Mouse (Mus musculus): ENCODE measurements at regions not wholly inside any gene's neighbourhood (a gene's known extent, or its start where the extent isn't known, plus 50 kb on each side); places are given as distances from the start of the nearest gene placed in this dataset.

DNA sequence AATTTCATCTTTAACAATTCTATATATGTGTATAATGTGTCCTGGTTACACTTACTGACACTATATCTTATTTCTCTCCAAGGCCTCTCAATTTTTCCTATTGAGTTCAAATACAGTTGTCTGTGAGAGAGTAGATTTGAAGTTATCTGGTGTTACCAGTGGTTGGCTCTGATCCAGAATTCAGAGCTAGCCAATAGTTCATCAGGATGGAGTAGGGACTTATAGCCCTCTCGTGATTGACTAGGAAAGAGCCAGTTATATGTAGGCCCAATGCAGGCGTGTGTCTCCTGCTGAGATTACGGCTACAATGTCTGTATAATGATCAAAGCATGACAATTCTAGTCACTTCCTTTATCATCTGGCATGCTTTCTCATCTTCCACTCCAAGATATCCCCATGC, 1241.0 kb upstream of the Zeb2 start:
- no peak for DNase-seq

DNA sequence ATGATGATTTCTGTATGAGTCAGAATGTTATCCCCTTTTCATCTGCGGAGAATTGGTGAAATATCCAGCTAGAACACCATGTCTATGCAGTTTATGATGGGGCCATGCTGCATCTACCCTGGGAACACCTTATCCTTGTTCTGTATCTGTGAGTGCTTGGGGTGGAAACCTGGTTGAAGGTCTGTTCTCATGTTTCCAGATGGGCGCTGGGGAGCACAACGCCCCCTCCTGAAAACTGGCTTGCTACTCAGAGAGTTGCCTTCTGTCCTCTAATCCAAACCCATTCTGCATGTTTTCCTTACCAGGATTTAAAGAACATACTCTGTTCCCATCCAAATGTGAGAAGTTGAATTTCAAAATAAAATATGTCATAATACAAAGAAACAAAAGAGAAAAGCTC, 1239.5 kb upstream of the Zeb2 start:
- DNase-seq: no peak

DNA sequence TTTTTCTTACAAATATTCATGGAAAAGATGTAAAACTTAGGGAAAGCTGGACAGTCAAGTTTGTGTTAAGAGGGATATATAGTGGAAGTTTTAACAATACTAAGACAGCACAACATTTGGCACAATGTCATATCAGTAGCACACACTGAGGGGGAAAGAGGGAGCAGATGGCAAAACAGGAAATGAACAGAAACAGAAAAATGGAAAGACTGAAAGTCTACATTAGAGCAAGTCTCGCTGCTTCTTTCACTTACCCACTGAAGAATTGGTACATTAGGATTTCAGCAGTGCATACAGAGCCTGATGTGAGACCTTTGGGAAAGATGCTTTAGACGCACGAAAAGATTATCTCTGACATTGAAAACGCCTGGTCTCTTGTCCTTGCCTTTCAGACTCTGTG, 1223.5 kb upstream of the Zeb2 start:
- no peak for DNase-seq

DNA sequence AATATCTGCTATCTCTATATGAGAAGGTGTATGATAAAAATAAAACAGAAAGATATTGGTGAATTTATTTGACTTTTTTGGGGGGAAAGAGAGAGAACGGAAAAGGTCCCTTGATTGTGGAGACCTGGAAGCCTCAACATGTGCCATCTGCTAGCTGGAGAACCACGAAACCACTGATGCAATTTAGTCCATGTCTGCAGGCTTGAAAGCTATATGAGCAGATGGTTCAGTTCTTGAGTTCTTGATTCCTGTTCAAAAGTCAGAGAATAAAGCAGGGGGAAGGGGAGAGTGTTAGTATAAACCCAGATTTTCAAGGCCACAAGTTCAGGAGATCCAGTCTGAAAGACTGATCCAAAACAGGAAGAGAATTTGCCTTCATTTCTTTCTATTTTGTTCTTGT, 1199.5 kb upstream of the Zeb2 start:
- DNase-seq: no peak

DNA sequence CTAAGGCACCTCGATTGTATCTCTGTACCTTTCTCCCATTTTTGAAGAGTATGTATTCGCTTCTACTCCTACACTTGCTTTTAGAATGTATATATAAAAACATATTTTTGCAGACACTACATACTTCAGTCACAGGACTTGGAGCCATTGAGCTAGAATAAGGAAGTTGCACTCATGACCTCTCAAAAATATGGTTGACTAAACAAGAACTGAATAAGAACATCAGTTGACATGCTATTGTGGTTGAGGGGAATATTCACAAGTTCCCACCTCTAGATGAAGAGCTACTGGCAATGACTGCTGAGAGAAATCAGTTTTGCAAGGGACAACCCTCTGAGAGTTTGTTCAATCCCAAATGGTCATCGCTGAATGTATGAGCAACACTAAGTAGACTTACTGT, 1198.0 kb upstream of the Zeb2 start:
- no peak for DNase-seq

DNA sequence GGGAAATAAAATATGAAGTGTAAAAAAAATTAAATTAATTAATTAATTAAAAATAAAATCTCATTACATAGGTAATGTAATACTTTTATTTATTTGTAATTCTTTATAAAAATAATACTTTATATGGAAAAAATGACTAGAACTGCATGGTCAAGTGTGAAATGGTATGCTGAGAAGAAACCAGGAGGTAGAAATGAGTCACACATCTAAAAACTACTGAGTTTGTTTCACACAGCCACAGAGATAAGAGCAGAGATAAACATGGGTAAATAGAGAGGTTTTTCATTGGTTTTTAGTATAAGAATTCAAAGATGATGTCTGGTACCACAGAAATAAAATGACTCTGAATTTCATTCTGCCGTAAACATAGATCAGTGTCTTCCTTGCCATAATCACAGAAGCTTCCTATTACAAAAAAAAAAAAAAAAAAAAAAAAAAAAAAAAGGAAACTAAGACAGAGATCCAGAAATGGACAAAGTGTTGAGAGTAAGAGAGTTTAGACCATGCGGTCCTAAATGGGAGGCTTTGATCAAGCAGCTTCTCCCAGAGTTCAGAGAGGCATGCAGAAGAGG, 1190.5 kb upstream of the Zeb2 start:
- DNase-seq: no peak

DNA sequence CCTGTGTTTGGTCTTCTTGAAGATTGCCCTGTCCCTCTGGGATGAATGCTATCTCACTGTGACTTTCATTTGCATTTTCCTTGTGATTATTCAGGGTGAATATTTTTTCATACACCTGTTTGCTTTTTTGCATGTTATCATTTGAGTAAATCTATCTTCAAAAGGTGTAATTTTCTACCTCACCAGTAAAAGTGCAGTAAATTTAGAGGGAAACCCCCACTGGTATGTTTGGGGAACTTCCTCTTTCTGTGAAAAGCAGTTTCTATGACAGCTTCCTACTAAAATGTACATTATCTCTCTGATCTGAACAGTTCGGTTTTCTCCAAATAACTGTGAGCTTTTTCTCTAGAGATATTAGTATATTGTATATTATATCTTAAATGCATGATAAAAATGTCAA, 1185.4 kb upstream of the Zeb2 start:
- no peak for DNase-seq

DNA sequence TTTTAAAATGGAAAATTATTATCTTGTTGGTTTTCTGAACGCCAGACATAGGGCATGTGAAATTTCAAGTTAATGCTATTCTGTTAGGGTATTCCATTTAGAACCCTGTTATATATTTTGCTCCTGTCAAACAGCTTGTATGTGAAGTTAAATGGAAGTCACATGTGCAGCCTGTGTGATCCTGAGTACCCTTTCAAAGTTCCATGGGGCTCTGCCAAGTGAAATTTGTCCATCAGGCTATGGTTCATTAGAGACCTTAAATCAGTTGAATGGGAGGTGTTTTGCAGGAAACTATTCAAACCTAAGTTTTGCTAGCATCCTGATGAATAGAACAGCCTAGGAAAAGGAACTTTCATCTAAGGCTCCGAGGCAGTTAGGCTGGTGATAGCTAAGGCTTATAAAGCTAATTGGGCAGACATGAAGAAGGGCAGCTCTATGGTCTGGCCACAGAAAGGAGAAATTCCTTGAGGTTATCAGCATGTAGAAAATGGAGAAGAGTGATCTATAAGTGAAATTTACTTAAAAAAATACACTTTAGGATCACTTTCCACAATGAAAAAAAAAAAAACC, 1180.2 kb upstream of the Zeb2 start:
- DNase-seq: no peak

DNA sequence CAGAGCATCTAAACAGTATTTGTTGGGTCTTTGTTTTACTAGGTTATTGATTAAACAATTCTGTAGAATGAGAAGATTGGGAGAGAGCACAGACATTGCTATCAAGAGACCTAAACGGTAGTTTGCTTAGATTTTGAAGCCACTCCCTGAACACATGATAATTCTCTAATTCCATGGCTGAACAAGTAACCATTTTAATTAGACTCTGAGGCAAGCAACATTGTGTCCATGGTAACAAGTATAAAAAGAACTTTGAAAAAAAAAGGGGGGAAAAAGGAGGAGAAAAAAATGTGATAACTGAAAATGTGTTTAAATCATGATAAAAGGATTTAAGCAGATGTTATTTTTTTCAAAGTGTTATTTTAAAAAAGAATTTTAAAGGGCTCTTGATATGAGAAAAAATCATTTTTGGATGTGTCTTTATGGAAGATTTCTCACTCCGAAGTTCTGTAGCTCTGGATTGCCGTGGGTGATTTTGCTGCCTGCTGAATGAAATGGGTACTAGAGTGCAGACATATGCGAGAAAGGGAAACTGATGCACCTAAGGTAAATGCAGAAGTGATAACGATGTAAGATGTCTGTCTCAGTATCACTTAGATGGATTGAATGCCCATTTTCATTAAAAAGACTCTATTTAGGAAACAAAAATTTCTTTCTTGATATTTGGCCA, 1166.9 kb upstream of the Zeb2 start:
- DNase-seq: no peak

DNA sequence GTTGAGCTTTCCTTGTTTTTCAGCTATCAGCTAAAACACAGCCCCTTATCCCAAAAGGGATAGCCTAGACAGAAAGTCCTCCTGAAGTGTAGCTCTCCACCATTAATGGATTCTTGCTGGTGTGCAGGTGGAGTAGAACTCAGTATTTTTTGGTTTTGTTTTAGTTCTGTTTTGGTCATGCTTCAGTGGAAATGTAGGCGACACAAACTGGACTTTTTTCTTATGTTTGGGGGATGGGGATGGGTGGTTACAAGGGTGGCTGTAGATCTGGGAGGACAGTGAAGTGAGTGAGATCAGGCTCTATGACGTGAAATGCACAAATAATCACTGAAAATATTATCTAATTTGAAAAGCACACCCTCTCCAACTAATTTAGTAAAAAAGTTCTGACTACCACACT, 1163.6 kb upstream of the Zeb2 start:
- no peak for DNase-seq

DNA sequence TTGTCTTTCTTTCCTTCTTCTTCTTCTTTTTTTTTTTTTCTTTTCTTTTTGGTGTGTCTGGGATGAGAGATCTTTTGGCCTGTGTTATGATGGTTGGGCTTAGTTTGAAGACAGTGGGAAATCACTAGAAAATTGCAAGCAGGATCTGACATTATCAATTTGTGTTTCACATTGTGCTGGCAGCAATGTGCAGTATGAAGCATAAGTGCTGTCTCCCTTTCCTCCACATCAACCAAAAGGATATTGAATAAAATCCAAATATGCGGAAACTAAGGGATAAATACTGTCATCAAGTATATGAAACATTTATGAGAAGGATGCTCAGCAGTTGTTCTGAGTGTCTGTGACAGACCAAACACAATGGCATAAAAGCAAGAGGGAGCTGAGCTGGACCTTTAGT, 1144.4 kb upstream of the Zeb2 start:
- DNase-seq: no peak

DNA sequence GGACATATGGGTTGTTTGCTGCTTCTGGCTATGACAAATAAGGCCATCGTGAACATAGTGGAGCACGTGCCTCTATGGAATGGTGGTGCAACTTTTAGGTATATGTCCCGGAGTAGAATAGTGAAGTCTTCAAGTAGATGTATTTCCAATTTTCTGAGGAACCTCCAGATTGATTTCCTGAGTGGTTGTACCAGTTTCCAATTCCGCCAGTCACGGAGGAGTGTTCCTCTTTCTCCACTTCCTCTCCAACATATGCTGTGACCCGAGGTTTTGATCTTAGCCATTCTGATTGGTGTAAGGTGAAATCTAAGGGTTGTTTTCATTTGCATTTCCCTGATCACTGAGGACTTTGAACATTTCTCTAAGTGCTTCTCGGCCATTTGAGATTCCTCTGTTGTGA, 1134.4 kb upstream of the Zeb2 start:
- no peak for DNase-seq

DNA sequence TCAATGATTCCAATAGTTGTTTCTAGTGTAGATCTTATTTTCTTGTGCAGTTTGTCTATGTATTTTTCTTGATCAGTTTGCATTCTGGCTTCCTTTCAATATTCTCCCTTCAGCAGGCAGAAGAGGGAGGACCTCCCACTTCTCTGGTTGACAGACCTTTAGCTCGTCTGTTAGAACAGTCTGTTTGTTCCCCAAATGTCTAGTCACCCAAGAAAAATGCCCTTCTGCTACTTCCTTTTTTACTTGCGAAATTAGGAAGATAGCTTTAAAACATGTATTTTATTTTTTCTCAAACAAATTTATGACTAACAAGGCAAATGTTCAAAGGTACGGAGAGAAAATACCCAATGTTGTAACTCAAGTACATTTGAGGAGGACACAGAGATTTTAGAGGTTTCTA, 1128.5 kb upstream of the Zeb2 start:
- no peak for DNase-seq

DNA sequence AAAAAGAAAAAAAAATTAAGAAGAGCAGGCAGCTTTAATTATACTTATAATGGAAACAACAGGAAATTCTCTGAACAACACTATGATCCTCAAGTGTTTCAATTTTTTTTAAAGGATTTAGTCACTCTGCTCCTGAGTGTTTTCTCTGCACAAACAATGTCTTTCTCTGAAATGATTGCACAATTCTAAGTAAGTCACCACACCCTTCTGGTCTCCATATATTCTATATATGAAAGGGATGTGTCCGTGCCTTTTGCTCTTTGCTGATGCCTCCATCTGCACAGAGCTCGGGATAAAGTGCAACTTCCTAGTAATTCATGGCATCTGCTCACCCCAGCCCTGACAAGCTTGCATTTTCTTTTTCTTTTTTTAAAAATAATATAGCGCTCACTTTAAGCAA, 1127.5 kb upstream of the Zeb2 start:
- DNase-seq: no peak

DNA sequence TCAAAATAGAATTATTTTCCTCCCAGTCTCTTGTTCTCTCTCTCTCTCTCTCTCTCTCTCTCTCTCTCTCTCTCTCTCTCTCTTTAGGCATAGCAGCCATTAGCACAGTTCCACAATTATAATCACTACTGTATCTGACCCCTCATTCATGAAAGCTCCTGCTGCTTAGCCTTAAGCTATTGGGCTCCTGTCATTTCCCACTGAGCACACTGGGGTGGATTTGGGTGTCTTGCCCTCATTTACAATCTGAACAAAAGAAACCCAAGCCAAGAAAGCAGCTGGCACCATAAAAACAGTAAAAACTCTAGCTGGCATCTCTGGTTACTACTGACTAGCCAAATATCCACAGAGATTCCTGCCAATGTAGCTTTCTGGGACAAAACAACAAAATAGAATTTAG, 1125.6 kb upstream of the Zeb2 start:
- DNase-seq: no peak

DNA sequence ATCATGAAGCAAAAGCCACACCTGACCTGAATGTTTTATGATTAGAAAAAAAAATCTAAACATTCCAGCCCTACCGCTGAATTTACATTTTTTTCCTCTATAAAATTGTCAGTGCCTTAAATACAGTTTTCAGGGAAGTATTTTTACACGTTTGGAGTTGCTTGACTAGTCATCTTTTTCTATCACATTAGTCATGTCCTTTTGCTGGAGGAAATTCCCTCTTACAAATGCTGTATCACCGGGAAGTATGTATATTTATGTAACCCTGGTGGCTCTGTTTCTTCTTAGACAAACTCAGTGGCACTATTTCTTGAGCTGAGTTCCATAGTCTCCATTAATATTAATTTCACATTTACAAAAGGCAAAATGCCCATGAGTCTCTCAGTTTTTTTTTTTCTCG, 1122.7 kb upstream of the Zeb2 start:
- DNase-seq: no peak

DNA sequence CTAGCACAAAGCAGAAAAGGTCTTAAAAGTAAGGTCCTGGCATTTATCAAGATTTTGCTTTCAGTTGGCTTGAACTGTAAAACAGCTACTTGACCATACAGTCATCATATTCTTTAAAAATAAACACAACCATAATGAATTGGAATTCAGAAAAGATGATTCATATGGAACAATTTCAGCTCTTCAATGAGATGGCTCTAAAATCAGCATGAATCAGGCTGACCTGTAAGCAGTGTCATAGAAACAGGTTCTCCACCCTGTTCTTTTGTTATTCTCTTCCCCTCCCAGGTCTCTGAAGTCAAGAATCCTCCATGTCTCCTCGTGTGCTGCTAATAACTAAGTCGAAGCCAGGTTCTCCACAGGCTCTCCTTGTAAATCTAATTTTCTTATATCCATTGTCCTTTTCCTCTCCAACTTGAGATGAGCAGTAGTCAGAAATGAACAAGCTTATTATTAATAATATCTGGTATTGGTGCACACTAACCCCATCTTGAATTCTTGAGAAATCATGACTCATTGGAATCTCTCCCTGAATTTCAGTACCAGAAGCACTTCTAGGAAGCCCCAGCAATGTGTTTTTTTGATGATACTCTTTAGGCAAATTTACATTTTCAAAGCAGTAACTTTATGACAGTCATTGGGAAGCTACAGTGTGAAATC, 1113.7 kb upstream of the Zeb2 start:
- no peak for DNase-seq

DNA sequence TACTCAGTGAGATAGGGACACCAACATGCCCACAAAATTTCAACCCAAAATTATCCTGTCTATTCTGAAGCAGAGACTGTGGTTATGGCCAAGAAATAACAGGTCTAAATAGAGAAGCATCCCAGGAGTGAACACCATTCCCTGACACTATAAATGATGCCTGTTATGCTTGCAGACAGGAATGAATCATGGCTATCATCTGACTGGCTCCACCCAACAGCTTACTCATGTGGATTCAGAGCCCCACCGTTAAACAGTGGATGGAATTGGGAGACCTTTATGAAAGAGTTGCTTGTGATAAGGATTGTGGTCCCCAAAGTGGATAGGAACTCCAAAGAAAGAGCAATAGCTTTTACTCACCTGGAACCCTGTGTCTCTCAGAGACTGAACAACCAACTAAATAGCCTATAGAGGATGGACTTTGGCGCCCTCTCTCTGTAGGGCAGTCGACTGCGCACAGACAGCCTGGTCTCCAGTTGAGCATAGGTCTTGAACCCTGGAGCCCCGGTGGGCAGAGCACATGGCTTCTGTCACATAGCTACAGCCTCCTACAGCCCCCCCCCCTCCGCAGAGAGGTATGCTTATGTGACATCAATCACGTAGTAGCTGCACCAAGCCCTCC, 1101.3 kb upstream of the Zeb2 start:
- DNase-seq: no peak

DNA sequence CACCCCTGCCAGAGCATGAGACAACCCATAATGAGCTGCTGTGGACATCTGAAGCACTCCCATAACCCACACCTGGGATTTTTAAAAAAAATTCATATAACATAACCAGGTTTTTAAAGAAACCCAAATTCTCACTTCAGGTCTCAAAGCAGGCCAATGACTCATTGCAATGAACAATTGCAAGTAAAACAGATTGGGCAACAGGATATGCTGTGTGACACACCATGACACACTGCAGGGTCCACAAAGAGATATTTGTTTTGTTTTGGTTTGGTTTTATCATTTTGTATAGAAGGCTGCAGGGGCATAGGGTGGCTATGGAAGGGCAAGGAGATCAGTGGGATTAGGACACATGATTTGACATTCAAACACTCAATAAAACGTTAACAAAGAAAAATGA, 1082.1 kb upstream of the Zeb2 start:
- no peak for DNase-seq

DNA sequence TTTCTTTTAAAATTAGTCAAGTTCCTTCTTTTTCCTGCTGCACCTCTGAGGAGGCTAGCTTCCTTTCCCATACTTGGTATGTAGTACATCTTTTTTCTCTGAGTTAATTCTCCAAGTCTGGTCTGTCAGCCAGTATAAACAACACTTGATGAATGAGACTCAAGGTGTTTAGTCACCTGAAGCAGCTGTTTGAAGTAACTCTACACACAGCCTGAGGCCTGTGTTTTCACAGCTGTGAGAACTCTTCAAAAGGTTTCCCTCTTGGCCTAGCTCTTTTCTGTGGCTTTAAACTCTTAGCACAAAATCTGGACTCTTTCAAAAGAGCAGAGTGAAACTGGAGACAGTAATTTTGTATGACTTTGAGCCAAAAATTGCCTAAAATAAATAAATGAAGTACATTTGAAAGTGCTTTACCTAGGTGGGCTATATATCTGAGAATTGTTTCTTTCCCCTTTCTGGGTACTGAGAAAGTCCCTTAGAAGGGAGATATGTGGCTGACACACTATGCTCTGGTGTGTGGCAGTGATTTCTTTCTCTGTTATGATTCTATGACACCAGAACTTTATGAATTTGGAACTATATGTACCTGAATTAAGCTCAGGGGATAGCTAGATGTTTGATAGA, 1070.2 kb upstream of the Zeb2 start:
- no peak for DNase-seq

DNA sequence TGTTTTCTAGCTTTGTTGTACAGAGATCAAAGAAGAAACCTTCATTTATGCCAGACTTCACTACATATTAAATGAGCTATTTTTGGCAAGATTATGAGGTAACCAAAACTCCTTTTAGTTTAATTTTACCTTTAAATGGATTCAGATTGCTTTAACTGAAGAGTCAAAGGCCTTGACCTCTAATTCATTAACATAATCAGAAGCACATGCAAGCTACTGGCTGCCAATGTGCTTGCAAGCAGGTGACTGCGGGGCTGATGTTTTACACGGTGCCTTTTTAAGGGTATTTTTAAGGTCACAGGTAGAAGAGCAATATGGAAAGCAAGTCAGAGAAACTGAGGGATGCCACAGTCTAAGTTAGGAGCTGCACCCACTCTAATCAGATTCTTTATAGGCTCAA, 1066.0 kb upstream of the Zeb2 start:
- no peak for DNase-seq

DNA sequence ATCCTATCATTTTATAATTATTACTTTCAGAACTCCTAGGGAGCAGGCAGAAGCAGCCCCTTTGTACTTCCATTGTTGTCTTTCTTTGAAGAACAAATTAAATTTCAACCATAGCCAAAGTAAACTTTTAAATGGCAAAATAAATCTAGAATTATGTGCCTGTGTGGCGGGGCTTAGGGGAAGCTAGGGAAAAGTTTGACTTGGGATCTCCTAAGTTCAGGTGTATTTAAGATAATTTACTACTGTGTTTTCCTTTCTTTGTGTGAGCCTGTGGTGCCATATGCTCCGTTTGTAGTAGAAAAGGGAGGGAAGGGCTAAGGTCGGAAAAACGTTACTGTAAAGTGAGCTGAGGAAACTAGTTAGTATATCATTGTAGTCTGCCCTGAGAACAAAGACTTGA, 1062.5 kb upstream of the Zeb2 start:
- no peak for DNase-seq

DNA sequence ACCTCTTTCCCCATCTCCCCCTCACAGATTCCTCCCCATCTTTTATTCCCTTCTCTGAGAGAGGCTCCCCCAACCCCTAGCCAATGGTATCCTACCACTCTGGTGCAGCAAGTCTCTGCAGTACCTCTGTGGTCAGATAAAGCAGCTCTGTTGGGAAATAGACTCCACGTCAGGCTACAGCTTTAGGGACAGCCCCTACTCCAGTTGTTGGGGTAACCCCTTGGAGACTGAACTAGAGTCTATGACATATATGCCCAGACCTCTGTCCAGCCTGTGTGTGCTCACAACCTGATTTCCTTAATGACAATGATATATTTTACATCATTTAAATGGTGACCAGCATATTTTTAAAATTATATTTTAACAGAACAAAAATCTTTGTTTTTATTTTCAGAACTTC, 1051.3 kb upstream of the Zeb2 start:
- DNase-seq: no peak
